Mouse (Mus musculus) liver, embryonic 15.5 days (tissue): ENCODE measurements at regions not wholly inside any gene's neighbourhood (a gene's known extent, or its start where the extent isn't known, plus 50 kb on each side); places are given as distances from the start of the nearest gene placed in this dataset.

Experiments
- ATAC-seq: fragments of 200-750 bp; cut with Nextera tagmentation; 2 replicates; pipeline ENCODE4 v1.8.0; 2017; ENCODE audit warnings: moderate number of reproducible peaks, mild to moderate bottlenecking, moderate library complexity; ENCODE audit not compliant: insufficient read depth
- H3K27ac ChIP-seq: fragments of 300-500 bp; sonication (generic); replicated peaks from 2 replicates; pipeline ENCODE4 v1.5.1; 2015; ENCODE audit warnings: mild to moderate bottlenecking, inconsistent platforms
- H3K27me3 ChIP-seq: fragments of 300-500 bp; sonication (generic); 2 replicates; pipeline ENCODE4 v1.6.1; 2015; ENCODE audit warnings: mild to moderate bottlenecking, inconsistent platforms
- H3K36me3 ChIP-seq: fragments of 300-500 bp; sonication (generic); replicated peaks from 2 replicates; pipeline ENCODE4 v1.6.1; 2015; ENCODE audit warnings: moderate library complexity, mild to moderate bottlenecking, inconsistent platforms
- H3K4me1 ChIP-seq: fragments of 300-500 bp; sonication (generic); replicated peaks from 2 replicates; pipeline ENCODE4 v1.6.1; 2015; ENCODE audit warnings: inconsistent platforms
- H3K4me2 ChIP-seq: fragments of 300-500 bp; sonication (generic); 2 replicates; pipeline ENCODE4 v1.6.1; 2015; ENCODE audit warnings: moderate library complexity, mild to moderate bottlenecking, inconsistent platforms
- H3K4me3 ChIP-seq: fragments of 300-500 bp; sonication (generic); replicated peaks from 2 replicates; pipeline ENCODE4 v1.5.1; 2015; ENCODE audit warnings: mild to moderate bottlenecking, inconsistent platforms
- H3K9ac ChIP-seq: fragments of 300-500 bp; sonication (generic); 2 replicates; pipeline ENCODE4 v1.6.1; 2015; ENCODE audit warnings: moderate library complexity, mild to moderate bottlenecking, inconsistent platforms
- H3K9me3 ChIP-seq: fragments of 300-500 bp; sonication (generic); replicated peaks from 2 replicates; pipeline ENCODE4 v1.6.1; 2016; ENCODE audit warnings: inconsistent platforms
- WGBS: fragments of 180-500 bp; shearing (Covaris S2); methylation state at CpG from one replicate; pipeline ENCODE4 v1.1.7; 2015; ENCODE audit warnings: mixed read lengths; ENCODE audit not compliant: insufficient replicate concordance; 5-methylcytosine and 5-hydroxymethylcytosine counted together

DNA sequence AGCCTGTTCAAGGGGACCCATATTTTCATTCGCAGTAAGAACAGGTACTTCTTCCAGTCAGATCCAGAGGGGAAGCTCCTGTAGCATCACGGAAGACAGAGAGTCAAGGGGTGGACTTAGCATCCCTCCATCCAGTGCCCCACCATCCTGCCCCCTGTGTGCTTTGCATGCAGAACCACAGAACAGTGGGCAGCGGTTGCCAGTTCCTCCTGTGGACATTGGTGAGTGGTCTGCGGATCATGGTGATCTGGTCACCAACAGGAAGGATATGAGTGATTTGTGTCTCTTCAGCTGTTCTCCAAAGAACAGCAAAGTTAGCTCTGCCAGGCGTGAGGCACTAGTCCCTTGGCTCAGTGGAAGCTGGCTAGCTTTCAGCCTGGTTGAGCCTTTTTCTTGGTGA, 122.8 kb upstream of the Frmd6 start:
- Histone ChIP-seq H3K4me3 (no peak overlapping the region), H3K27me3 (no peaks in the 10 kb centered on the region)
- 51% methylated on average over 5 of the region's 5 CpGs for WGBS

GRCm38 (mm10) chr12:70706806-70707628, 118.3 kb upstream of the Frmd6 start:
- no peak overlapping the region for H3K4me3 ChIP-seq
- H3K36me3 ChIP-seq, result no peaks in the 10 kb centered on the region
- H3K9me3 ChIP-seq, result no peaks in the 10 kb centered on the region
- no peak overlapping the region for H3K4me2 ChIP-seq
- H3K4me1 ChIP-seq, result peaks cover 15% of the 10 kb centered on the region; the same call in 1 of the 2 replicates
- WGBS, result 52% methylated on average over 11 of the region's 11 CpGs
- H3K27ac ChIP-seq, result 0 out of 2 replicates have a peak overlapping the region, but pooled peaks have one; percentile 45
- ATAC-seq, result no peak
- H3K27me3 ChIP-seq, result no peaks in the 10 kb centered on the region
- H3K9ac ChIP-seq, result no peak overlapping the region

More for the DNA sequence above, 122.8 kb upstream of the Frmd6 start:
- no peaks in the 10 kb centered on the region for H3K9me3 ChIP-seq
- H3K36me3 ChIP-seq, result no peaks in the 10 kb centered on the region
- H3K4me1 ChIP-seq, result peaks cover 11% of the 10 kb centered on the region; the same call in 1 of the 2 replicates
- H3K9ac ChIP-seq, result no peak overlapping the region
- H3K27ac ChIP-seq, result no peak overlapping the region
- H3K4me2 ChIP-seq, result no peak overlapping the region
- no peak for ATAC-seq

- ATAC-seq, result peak; percentile 86
- Histone ChIP-seq H3K9me3 (no peaks in the 10 kb centered on the region), H3K27ac (peak overlapping the region; percentile 51; the same call in 1 of the 2 replicates), H3K9ac (no peak overlapping the region), H3K27me3 (no peaks in the 10 kb centered on the region), H3K36me3 (no peaks in the 10 kb centered on the region), H3K4me2 (no peak overlapping the region), H3K4me1 (peaks cover 14% of the 10 kb centered on the region; the same call in 1 of the 2 replicates), H3K4me3 (no peak overlapping the region)
- 30% methylated on average over 6 of the region's 6 CpGs for WGBS
Observed at GRCm38 (mm10) chr12:70707629-70708289, 117.6 kb upstream of the Frmd6 start.

DNA sequence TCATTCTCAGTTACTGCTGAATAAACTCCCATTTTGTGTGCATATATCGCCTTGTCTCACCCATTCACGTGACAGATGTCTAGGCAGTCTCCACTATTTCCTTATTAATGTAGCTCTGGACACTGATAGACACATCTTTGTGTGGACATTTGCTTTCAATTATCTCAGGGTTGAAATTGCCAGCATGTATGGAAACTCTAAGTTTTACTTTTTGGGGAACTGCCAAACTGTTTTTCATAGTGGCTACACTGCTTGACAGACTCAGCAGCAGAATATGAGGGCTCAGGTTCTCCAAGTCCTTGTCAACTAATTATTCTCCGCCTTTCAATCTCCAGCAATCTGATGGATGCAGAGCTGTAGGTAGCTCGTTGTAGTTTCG, 117.0 kb upstream of the Frmd6 start:
- H3K9me3 ChIP-seq, result no peaks in the 10 kb centered on the region
- no peak overlapping the region for H3K9ac ChIP-seq
- H3K36me3 ChIP-seq, result no peaks in the 10 kb centered on the region
- no peak for ATAC-seq
- no peaks in the 10 kb centered on the region for H3K27me3 ChIP-seq
- no peak overlapping the region for H3K4me3 ChIP-seq
- WGBS, result 74% methylated on average over 5 of the region's 5 CpGs
- H3K27ac ChIP-seq, result 0 out of 2 replicates have a peak overlapping the region, but pooled peaks have one; percentile 51
- H3K4me2 ChIP-seq, result no peak overlapping the region
- peaks cover 19% of the 10 kb centered on the region; the same call in 1 of the 2 replicates for H3K4me1 ChIP-seq

DNA sequence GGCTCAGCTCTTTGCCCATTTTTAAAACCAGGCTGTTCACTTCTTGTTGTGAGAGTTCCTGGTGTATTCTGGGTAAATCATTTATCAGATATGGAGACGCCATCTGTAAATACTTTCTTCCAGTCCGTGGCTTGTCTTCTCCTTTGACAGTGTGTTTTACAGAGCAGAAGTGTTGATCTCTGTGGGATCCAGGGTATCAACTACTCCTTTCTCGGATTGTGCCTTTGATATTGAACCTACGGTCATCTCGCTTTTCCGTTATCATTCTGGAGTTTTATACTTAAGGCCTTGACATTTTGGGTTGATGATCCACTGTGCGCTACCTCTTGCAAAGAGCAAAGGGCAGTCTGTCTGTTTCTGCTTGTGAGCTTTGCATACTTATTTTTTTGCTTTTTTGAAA, 115.0 kb upstream of the Frmd6 start:
- 79% methylated on average over 7 of the region's 7 CpGs for WGBS
- H3K27ac ChIP-seq, result no peak overlapping the region
- peaks cover 21% of the 10 kb centered on the region; the same call in 1 of the 2 replicates for H3K4me1 ChIP-seq
- no peaks in the 10 kb centered on the region for H3K36me3 ChIP-seq
- H3K9ac ChIP-seq, result no peak overlapping the region
- no peak overlapping the region for H3K4me3 ChIP-seq
- no peak for ATAC-seq
- no peaks in the 10 kb centered on the region for H3K27me3 ChIP-seq
- H3K4me2 ChIP-seq, result no peak overlapping the region
- no peaks in the 10 kb centered on the region for H3K9me3 ChIP-seq

DNA sequence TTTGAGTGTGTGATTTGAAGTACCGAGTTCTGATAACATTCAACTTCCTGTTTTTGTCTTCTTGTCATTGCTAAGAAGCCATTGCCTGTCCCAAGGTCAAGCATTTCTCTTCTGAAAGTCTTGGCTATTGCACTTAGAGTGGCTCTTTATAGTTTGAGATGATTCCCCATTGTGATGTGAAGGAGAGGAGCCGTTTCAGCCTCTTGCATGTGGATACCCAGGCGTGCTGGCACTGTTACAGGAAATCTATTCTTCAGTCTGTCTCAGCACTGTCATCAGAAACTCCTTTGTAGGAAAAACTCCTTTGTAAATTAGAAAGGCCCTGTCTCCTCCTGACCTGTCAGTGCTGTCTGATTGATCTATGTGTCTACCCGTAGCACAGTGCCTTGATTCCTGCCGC, 114.3 kb upstream of the Frmd6 start:
- 45% methylated on average over 5 of the region's 5 CpGs for WGBS
- H3K4me1 ChIP-seq, result peaks cover 21% of the 10 kb centered on the region; the same call in 1 of the 2 replicates
- no peaks in the 10 kb centered on the region for H3K27me3 ChIP-seq
- H3K36me3 ChIP-seq, result no peaks in the 10 kb centered on the region
- no peak overlapping the region for H3K27ac ChIP-seq
- no peak overlapping the region for H3K4me2 ChIP-seq
- ATAC-seq, result no peak
- H3K9me3 ChIP-seq, result no peaks in the 10 kb centered on the region
- no peak overlapping the region for H3K9ac ChIP-seq
- H3K4me3 ChIP-seq, result no peak overlapping the region

DNA sequence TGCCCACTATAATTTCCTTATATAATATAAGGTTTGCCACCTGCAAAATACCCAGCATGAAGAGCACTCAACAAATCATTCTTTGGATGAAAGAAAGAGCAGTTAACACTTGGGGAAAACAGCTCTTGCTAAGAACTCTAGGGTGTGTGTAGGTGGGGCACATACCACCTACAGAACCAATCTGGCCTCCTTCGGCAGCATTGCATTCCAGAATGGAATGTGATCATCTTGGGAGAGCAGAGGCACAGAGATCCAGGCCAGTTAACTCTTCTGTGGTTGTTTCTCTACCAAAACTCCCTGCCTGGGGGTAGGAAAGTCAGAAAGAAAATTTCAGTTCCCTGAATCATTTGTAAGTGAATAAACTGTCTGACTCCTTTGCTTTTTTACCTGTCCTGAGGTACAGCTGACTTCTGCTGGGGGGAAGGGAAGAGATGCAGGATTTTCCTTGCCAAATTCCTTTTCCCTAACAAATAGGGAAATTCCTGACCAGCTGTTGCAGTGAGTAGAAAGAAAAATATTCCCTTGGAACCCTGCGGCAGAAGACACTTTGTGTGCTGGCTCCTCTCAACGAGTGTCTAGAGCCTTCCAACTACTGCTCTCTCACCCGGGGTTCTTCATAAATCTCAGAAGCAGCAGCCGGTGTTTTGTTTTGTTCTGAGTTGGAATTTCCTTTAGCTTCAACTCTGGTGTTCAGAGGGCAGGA, 112.8 kb upstream of the Frmd6 start:
- Histone ChIP-seq H3K27me3 (no peaks in the 10 kb centered on the region), H3K36me3 (no peaks in the 10 kb centered on the region), H3K27ac (no peak overlapping the region), H3K9ac (no peak overlapping the region), H3K4me2 (no peak overlapping the region), H3K9me3 (no peaks in the 10 kb centered on the region), H3K4me1 (peaks cover 13% of the 10 kb centered on the region; the same call in 1 of the 2 replicates), H3K4me3 (no peak overlapping the region)
- ATAC-seq, result no peak
- 53% methylated on average over 5 of the region's 5 CpGs for WGBS

DNA sequence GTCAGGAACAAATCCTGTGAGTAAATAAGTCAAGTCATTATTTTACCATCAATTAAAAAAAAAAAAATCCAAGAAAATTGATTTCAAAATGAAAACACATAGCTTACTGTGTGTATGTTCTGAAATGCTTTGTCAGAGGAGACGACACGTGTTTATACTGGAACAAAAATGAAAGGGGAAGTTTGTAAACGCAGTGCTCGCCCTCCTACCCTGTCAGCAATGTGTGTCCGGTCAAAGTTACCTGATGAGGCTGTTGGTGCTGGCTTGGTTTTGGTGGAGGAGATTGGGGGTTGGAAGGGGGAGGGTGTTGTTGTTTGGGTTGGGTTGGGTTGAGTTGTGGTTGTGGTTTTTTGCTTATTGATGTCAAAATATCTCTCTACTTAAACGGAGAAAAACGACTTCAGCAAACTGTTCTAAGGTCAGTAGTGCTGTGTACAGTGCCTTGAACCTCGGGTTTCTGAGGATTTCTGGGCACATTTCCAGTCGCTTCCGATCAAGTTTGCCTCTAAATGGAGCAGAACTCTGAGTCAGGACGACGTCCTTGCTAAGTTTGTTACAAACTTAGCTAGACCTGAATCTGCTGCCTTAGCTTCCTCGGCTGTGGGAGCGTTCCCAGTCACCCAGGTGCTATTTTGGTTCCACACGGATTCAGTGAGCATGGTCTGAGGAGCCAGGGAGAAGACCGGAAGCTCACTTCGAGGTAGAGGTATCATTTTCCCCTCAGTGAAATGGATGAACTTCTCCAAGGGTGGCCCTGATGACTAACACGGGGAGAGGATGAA, 111.6 kb upstream of the Frmd6 start:
- no peaks in the 10 kb centered on the region for H3K36me3 ChIP-seq
- no peak for ATAC-seq
- WGBS, result 26% methylated on average over 18 of the region's 18 CpGs
- no peak overlapping the region for H3K9ac ChIP-seq
- H3K27ac ChIP-seq, result no peak overlapping the region
- no peaks in the 10 kb centered on the region for H3K9me3 ChIP-seq
- 0 out of 2 replicates have a peak overlapping the region, but pooled peaks have one; percentile 18 for H3K4me2 ChIP-seq
- peaks cover 7% of the 10 kb centered on the region; the same call in 1 of the 2 replicates for H3K4me1 ChIP-seq
- no peak overlapping the region for H3K4me3 ChIP-seq
- no peaks in the 10 kb centered on the region for H3K27me3 ChIP-seq

DNA sequence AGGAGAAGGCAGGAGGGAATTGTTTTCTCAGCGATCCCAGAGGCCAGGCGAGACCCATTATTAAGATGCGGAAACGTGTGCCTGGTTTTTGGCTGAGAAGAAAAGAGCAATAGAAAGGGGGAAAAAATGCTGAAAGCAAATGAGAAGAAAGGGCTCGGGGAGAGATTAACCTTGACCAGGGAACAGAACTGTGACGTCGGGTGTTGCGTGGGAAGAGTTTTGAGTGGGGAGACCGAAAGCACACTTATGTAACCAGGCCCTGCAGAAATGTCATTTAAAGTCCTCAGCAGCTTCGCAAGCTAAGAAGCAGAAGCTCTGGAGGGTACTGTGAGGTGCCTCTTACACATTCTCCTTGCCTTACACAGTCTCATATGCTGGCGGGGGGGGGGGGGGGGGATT, 111.0 kb upstream of the Frmd6 start:
- H3K36me3 ChIP-seq, result no peaks in the 10 kb centered on the region
- H3K9me3 ChIP-seq, result no peaks in the 10 kb centered on the region
- H3K9ac ChIP-seq, result no peak overlapping the region
- H3K4me2 ChIP-seq, result 0 out of 2 replicates have a peak overlapping the region, but pooled peaks have one; percentile 18
- H3K4me3 ChIP-seq, result no peak overlapping the region
- peaks cover 7% of the 10 kb centered on the region; the same call in 1 of the 2 replicates for H3K4me1 ChIP-seq
- H3K27me3 ChIP-seq, result no peaks in the 10 kb centered on the region
- no peak for ATAC-seq
- no peak overlapping the region for H3K27ac ChIP-seq
- WGBS, result 63% methylated on average over 11 of the region's 11 CpGs

DNA sequence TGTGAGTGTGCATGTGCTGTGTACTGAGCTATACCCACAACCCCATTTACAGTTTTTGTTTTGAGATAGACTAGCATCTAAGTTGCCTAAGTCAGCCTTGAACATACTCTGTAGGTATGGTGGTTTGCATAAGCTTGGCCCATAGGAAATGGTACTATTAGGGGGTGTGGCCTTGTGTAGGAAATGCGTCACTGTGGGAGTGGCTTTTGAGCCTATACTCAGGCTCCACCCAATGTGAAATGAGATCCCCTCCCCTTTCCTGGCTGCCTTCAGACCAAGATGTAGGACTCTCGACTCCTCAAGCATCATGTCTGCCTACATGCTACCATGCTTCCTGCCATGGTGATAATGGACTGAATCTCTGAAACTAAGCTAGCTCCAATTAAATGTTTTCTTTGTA, 109.5 kb upstream of the Frmd6 start:
- Histone ChIP-seq H3K27ac (no peak overlapping the region), H3K4me2 (no peak overlapping the region), H3K4me1 (peaks cover 7% of the 10 kb centered on the region; the same call in 1 of the 2 replicates), H3K9ac (no peak overlapping the region), H3K36me3 (no peaks in the 10 kb centered on the region), H3K27me3 (no peaks in the 10 kb centered on the region), H3K4me3 (no peak overlapping the region), H3K9me3 (no peaks in the 10 kb centered on the region)
- no peak for ATAC-seq
- WGBS, result 56% methylated on average over 2 of the region's 2 CpGs
